Mouse (Mus musculus) stomach, embryonic 15.5 days (tissue): ENCODE data around the gene Fnd3c2. TPM values are rescaled to one million over a fixed set of nuclear protein-coding genes. Genes with fewer than 3 reads are reported as not detected.
"Not testable (repeated sequence)": the region's sequence is repeated elsewhere in the genome, so short reads cannot be mapped to it uniquely, and the experiment has no call there.

ENCODE experiments used
- ATAC-seq: fragments of 200-750 bp; cut with Nextera tagmentation; 2 replicates; pipeline ENCODE4 v1.8.0; 2017; ENCODE audit warnings: low read depth, moderate number of reproducible peaks, moderate TSS enrichment; ENCODE audit not compliant: insufficient read depth, low FRiP score
- H3K27ac ChIP-seq: fragments of 300-500 bp; sonication (generic); 2 replicates; pipeline ENCODE4 v1.5.1; 2015; ENCODE audit warnings: mild to moderate bottlenecking, inconsistent platforms
- H3K27me3 ChIP-seq: fragments of 300-500 bp; sonication (generic); replicated peaks from 2 replicates; pipeline ENCODE4 v1.6.1; 2015; ENCODE audit warnings: inconsistent platforms
- H3K36me3 ChIP-seq: fragments of 300-500 bp; sonication (generic); 2 replicates; pipeline ENCODE4 v1.6.1; 2015; ENCODE audit warnings: inconsistent platforms
- H3K4me1 ChIP-seq: fragments of 300-500 bp; sonication (generic); 2 replicates; pipeline ENCODE4 v1.6.1; 2015; ENCODE audit warnings: inconsistent platforms
- H3K4me2 ChIP-seq: fragments of 300-500 bp; sonication (generic); 2 replicates; pipeline ENCODE4 v1.6.1; 2015; ENCODE audit warnings: mild to moderate bottlenecking, inconsistent platforms
- H3K4me3 ChIP-seq: fragments of 300-500 bp; sonication (generic); replicated peaks from 2 replicates; pipeline ENCODE4 v1.5.1; 2015; ENCODE audit warnings: inconsistent platforms
- H3K9ac ChIP-seq: fragments of 300-500 bp; sonication (generic); 2 replicates; pipeline ENCODE4 v1.6.1; 2015; ENCODE audit warnings: inconsistent platforms
- H3K9me3 ChIP-seq: fragments of 300-500 bp; sonication (generic); 2 replicates; pipeline ENCODE4 v1.6.1; 2016; ENCODE audit warnings: inconsistent platforms
- WGBS: fragments of 180-500 bp; shearing (Covaris S2); methylation state at CpG from one replicate; pipeline ENCODE4 v1.1.7; 2015; 5-methylcytosine and 5-hydroxymethylcytosine counted together
- polyA plus RNA-seq: library from polyadenylated mRNA; unstranded; fragments of >200 nt; fragmentation: Nextera tagmentation; extraction: Ambion mirVana; gene quantifications from 2 replicates; pipeline ENCODE4 v1.2.1, GENCODE M21; 2015

Fnd3c2 gene
- polyA plus RNA-seq: not detected in 2 replicates

DNA sequence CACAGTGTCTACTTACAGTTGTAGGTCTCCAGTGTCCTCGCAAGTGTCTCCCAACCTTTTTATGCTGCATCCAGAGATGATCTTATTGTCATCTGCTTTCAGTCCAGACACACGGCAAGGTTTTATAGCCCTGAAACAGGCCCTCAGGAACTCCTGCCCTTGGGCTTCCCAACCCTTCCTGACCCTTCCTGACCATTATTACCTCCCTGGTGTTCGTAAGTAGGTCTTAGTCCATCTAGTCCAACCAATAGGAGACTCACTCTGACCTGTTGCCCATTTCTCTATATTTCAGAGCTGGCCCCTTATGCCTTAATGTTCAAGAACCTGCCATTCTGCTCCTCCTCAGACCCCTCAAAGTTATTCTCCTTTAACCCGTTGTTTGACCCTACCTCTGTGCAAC is at the start of gene Fnd3c2:
Gene Fnd3c2, minus strand, starts transcription at position 101 of the 400 bp plus-strand sequence.
- Histone ChIP-seq H3K36me3 (no peaks in the 10 kb centered on the region), H3K9ac (no peak within 1 kb of the TSS), H3K4me1 (no peaks in the 10 kb centered on the region), H3K27ac (no peak within 1 kb of the TSS), H3K27me3 (no peaks in the 10 kb centered on the region), H3K4me2 (no peak within 1 kb of the TSS), H3K9me3 (no peaks in the 10 kb centered on the region), H3K4me3 (no peak within 1 kb of the TSS)
- 87% methylated on average over 4 of the region's 4 CpGs for WGBS
- no peak for ATAC-seq

GRCm38 (mm10) chrX:106284441-106284840 is 29.3 kb upstream of the Fnd3c2 start:
- no peaks in the 10 kb centered on the region for H3K36me3 ChIP-seq
- H3K4me2 ChIP-seq: no peak overlapping the region
- H3K4me3 ChIP-seq: no peak overlapping the region
- no peak overlapping the region for H3K9ac ChIP-seq
- no peaks in the 10 kb centered on the region for H3K4me1 ChIP-seq
- no peaks in the 10 kb centered on the region for H3K27me3 ChIP-seq
- WGBS: 64% methylated on average over 2 of the region's 2 CpGs
- no peak overlapping the region for H3K27ac ChIP-seq
- no peaks in the 10 kb centered on the region for H3K9me3 ChIP-seq
- ATAC-seq: no peak

GRCm38 (mm10) chrX:106221058-106221457 is 34.1 kb downstream of the Fnd3c2 start, which contains the start of gene Taf9b:
Gene Taf9b, minus strand, starts transcription at chrX:106221158.
- WGBS: 87% methylated on average over 25 of the region's 25 CpGs
- Histone ChIP-seq H3K9ac (no peak within 1 kb of the TSS), H3K27ac (no peak within 1 kb of the TSS), H3K4me3 (peak within 1 kb of the TSS; percentile 57), H3K36me3 (no peaks in the 10 kb centered on the region), H3K9me3 (no peaks in the 10 kb centered on the region), H3K27me3 (no peaks in the 10 kb centered on the region), H3K4me2 (peak within 1 kb of the TSS; percentile 54), H3K4me1 (no peaks in the 10 kb centered on the region)
- ATAC-seq: no peak

DNA sequence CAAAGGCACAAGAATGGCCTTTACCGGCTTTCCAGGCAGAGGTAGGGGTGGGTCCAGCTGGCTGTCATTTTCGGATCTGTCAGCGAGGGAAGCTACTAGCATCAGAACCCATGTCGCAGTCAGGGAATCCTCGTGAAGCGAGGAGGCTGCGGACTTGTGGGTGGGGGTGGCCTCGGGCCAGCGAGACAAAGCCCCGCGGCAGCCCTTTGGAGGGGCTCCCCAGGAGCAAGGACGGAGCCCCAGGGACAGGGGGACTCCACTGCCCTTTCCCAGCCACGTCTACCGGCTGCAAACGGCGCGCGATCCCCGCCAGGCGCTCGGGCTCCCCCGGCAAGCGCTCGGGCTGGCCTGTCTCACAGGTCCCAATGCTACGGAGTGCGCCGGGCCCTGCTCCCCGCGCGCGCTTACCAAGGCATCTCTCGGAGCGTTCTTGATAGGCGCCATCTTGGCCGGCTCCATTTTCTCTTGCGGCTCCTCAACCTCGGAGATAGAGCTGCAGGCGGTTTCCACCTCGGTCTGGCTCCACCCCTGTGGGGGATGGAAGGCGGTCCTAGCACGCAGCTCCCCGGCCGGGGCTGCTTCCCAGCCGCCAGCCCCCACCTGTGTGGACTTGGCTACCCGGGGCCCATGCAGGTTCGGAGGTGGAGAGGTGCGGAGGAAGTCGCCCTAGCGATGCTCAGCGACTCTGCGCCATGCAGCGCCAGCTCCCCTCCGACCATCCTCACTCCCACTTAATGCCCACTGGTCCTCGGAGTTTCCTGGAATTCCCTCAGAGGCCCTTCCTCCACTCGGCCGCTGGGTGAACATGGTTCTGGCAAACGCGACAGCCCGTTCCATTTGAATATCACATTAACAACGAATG is 35.8 kb downstream of the Fnd3c2 start:
- peak; percentile 95 for ATAC-seq
- 27% methylated on average over 58 of the region's 60 CpGs for WGBS
- Histone ChIP-seq H3K4me2 (peak overlapping the region; percentile 54), H3K4me3 (peak overlapping the region; percentile 57), H3K27ac (peak overlapping the region; percentile 77), H3K36me3 (no peaks in the 10 kb centered on the region), H3K4me1 (no peaks in the 10 kb centered on the region), H3K27me3 (no peaks in the 10 kb centered on the region), H3K9ac (peak overlapping the region; percentile 32; the same call in 1 of the 2 replicates), H3K9me3 (no peaks in the 10 kb centered on the region)

GRCm38 (mm10) chrX:106209100-106209499 is 46.1 kb downstream of the Fnd3c2 start:
- ATAC-seq: no peak
- Histone ChIP-seq H3K4me3 (no peak overlapping the region), H3K9ac (no peak overlapping the region), H3K36me3 (no peaks in the 10 kb centered on the region), H3K4me2 (no peak overlapping the region), H3K27ac (no peak overlapping the region), H3K4me1 (no peaks in the 10 kb centered on the region), H3K27me3 (no peaks in the 10 kb centered on the region), H3K9me3 (no peaks in the 10 kb centered on the region)
- WGBS: 79% methylated on average over 2 of the region's 2 CpGs

DNA sequence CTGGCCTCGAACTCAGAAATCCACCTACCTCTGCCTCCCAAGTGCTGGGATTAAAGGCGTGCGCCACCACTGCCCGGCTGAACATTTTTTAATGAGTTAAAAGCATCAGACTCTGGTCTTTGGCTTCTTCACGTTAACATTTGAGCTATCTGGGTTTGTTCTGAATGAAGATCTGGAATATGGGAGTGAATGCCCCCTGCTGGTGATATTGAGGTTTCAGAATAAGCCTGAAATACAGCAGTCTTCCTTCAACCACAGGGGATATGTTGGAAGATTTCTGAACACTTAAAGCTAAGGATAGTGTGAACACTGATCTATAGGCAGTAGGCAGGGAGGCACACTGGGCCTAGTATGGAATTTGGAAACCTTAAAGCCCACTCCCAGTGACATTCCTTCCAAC is 56.3 kb downstream of the Fnd3c2 start:
- ATAC-seq: no peak
- Histone ChIP-seq H3K9ac (no peak overlapping the region), H3K9me3 (no peaks in the 10 kb centered on the region), H3K36me3 (peaks cover 10% of the 10 kb centered on the region; the same call in 1 of the 2 replicates), H3K4me2 (no peak overlapping the region), H3K4me3 (no peak overlapping the region), H3K4me1 (no peaks in the 10 kb centered on the region), H3K27me3 (no peaks in the 10 kb centered on the region), H3K27ac (no peak overlapping the region)
- WGBS: 82% methylated on average over 5 of the region's 5 CpGs

DNA sequence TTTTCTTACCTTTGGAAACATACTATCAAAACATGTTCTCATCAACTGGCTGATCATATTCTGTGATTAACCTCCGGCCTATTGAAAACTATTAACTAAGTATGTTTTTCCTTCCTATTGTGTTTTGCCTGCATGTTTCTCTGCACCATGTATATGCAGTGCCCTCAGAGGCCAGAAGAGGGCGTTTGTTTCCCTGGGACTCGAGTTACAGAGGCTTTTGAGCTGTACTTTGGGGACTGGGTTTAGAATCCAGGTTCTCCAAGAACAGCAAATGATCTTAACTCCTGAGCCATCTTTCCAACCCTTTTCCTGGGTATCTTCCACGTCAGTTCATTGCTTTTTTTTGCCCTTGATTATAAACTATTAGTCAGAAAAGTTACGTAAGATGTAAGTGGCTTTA is 57.9 kb downstream of the Fnd3c2 start:
- no peaks in the 10 kb centered on the region for H3K4me1 ChIP-seq
- H3K4me2 ChIP-seq: no peak overlapping the region
- peaks cover 10% of the 10 kb centered on the region; the same call in 1 of the 2 replicates for H3K36me3 ChIP-seq
- ATAC-seq: no peak
- no peaks in the 10 kb centered on the region for H3K27me3 ChIP-seq
- H3K9me3 ChIP-seq: no peaks in the 10 kb centered on the region
- H3K27ac ChIP-seq: no peak overlapping the region
- H3K4me3 ChIP-seq: no peak overlapping the region
- no peak overlapping the region for H3K9ac ChIP-seq
- WGBS: 65% methylated on average over 5 of the region's 5 CpGs

DNA sequence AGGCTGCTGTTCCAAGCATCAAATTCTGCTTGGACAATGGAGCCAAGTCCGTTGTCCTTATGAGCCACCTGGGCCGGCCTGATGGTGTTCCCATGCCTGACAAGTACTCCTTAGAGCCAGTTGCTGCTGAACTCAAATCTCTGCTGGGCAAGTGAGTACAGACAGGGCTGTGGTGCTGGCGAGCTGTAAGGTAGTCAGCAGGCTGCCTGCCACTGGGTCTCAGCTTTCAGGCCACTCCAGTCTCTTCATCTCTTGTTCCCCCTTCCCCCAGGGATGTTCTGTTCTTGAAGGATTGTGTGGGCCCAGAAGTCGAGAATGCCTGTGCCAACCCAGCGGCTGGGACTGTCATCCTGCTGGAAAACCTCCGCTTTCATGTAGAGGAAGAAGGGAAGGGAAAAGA is 60.8 kb downstream of the Fnd3c2 start:
- ATAC-seq, H3K36me3 ChIP-seq: not testable (repeated sequence)

DNA sequence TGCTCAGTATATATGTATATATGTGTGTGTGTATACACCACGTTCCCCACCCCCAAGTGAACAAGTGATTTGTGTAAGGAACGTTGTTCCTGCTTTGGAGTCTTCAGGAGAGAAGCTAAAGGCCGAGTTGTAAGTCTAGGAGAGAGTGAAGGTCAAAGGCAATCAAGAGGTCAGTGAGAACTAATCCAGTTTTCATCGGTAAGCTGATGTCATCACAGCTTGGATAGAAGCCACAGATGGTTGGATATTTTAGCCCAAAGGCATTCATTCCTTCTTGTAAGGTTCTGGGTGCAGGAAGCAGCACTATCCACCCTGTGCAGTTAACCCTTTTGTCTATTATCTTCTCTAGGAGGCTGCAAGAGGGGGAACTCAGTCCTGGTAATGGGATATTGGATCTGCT is 65.1 kb downstream of the Fnd3c2 start:
- H3K4me3 ChIP-seq: no peak overlapping the region

More for the DNA sequence above, 60.8 kb downstream of the Fnd3c2 start:
- not testable (repeated sequence) for H3K4me1 ChIP-seq, H3K4me3 ChIP-seq, H3K27ac ChIP-seq, H3K27me3 ChIP-seq, H3K4me2 ChIP-seq, H3K9ac ChIP-seq, H3K9me3 ChIP-seq
- WGBS: 89% methylated on average over 6 of the region's 6 CpGs

GRCm38 (mm10) chrX:106189356-106189755 is 65.8 kb downstream of the Fnd3c2 start:
- Histone ChIP-seq H3K36me3 (no peaks in the 10 kb centered on the region), H3K27ac (no peak overlapping the region), H3K4me1 (no peaks in the 10 kb centered on the region), H3K9ac (no peak overlapping the region), H3K9me3 (no peaks in the 10 kb centered on the region), H3K27me3 (no peaks in the 10 kb centered on the region), H3K4me2 (peak overlapping the region; percentile 52), H3K4me3 (peak overlapping the region; percentile 50)
- WGBS: 77% methylated on average over 5 of the region's 5 CpGs
- no peak for ATAC-seq

More for the DNA sequence above, 65.1 kb downstream of the Fnd3c2 start:
- Histone ChIP-seq H3K9ac (no peak overlapping the region), H3K4me2 (peak overlapping the region; percentile 52; the same call in 1 of the 2 replicates), H3K36me3 (no peaks in the 10 kb centered on the region), H3K4me1 (no peaks in the 10 kb centered on the region), H3K9me3 (no peaks in the 10 kb centered on the region), H3K27me3 (no peaks in the 10 kb centered on the region), H3K27ac (no peak overlapping the region)
- WGBS: 36% methylated on average over 4 of the region's 4 CpGs
- no peak for ATAC-seq

DNA sequence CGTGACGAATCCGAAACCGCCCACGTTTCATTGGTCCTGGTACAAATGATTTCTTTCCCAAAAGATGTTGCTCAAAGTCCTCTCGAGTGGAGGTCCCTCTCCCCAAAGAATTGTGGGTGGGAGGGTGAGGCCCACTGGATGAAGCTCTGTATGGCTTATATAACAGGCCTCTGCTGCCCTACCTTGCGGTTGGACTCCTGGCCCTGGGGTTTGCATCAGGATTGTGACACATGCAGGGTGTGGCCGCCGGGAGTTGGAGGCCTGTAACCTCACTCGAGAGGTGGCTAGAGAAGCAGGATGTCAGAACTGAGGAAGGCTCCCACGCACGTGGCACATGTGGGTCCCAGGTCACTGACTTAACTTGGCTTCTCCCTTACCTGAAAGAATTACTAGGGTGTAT is 67.4 kb downstream of the Fnd3c2 start:
- peak overlapping the region; percentile 52 for H3K4me2 ChIP-seq
- H3K4me1 ChIP-seq: no peaks in the 10 kb centered on the region
- peak overlapping the region; percentile 50 for H3K4me3 ChIP-seq
- no peaks in the 10 kb centered on the region for H3K9me3 ChIP-seq
- H3K27ac ChIP-seq: peak overlapping the region; percentile 63; the same call in 1 of the 2 replicates
- no peaks in the 10 kb centered on the region for H3K36me3 ChIP-seq
- no peak for ATAC-seq
- peak overlapping the region; percentile 29; the same call in 1 of the 2 replicates for H3K9ac ChIP-seq
- 16% methylated on average over 12 of the region's 12 CpGs for WGBS
- no peaks in the 10 kb centered on the region for H3K27me3 ChIP-seq
